Mouse (Mus musculus) testis, adult 2 months (tissue): ENCODE results near the gene Gm6583. TPM values are rescaled to one million over a fixed set of nuclear protein-coding genes. Genes with fewer than 3 reads are reported as not detected.
"Not testable (repeated sequence)": the region's sequence is repeated elsewhere in the genome, so short reads cannot be mapped to it uniquely, and the experiment has no call there.

Experiments used
- H3K27ac ChIP-seq: fragments of 200-500 bp; 2 replicates; pipeline ENCODE4 v1.5.1; 2012; ENCODE audit warnings: low read depth, low read length; ENCODE audit not compliant: control insufficient read depth, insufficient read depth
- H3K27me3 ChIP-seq: fragments of 200-500 bp; 2 replicates; pipeline ENCODE4 v1.6.1; 2012; ENCODE audit warnings: mild to moderate bottlenecking, low read length, moderate library complexity; ENCODE audit not compliant: control insufficient read depth, insufficient read depth
- H3K36me3 ChIP-seq: fragments of 200-500 bp; 2 replicates; pipeline ENCODE4 v1.6.1; 2012; ENCODE audit warnings: mild to moderate bottlenecking, low read length; ENCODE audit not compliant: control insufficient read depth, insufficient read depth
- H3K4me1 ChIP-seq: fragments of 200-500 bp; 2 replicates; pipeline ENCODE4 v1.6.1; 2012; ENCODE audit warnings: low read length; ENCODE audit not compliant: control insufficient read depth, insufficient read depth
- H3K4me3 ChIP-seq: fragments of 200-500 bp; 2 replicates; pipeline ENCODE4 v1.5.1; 2012; ENCODE audit warnings: low read depth, mild to moderate bottlenecking, low read length, moderate library complexity, mixed read lengths; ENCODE audit not compliant: control insufficient read depth
- CTCF ChIP-seq: fragments of 200-500 bp; IDR thresholded peaks from 2 replicates; pipeline ENCODE4 v1.5.1; 2012; ENCODE audit warnings: low read depth, mild to moderate bottlenecking, inconsistent platforms, low read length, moderate library complexity; ENCODE audit not compliant: control insufficient read depth, insufficient read depth, insufficient replicate concordance
- POLR2A ChIP-seq: fragments of 200-500 bp; IDR thresholded peaks from 2 replicates; pipeline ENCODE4 v1.6.1; 2012; ENCODE audit warnings: low read depth, mild to moderate bottlenecking, inconsistent platforms, low read length, moderate library complexity; ENCODE audit not compliant: control insufficient read depth
- polyA plus RNA-seq: library from polyadenylated mRNA; depleted of rRNA; stranded (reverse); fragments of >200 nt; gene quantifications from 2 replicates; pipeline ENCODE4 v1.2.3, GENCODE M21; 2012; rRNA removed

Gene Gm6583
- polyA plus RNA-seq, 1 experiment = 3.3 TPM

DNA sequence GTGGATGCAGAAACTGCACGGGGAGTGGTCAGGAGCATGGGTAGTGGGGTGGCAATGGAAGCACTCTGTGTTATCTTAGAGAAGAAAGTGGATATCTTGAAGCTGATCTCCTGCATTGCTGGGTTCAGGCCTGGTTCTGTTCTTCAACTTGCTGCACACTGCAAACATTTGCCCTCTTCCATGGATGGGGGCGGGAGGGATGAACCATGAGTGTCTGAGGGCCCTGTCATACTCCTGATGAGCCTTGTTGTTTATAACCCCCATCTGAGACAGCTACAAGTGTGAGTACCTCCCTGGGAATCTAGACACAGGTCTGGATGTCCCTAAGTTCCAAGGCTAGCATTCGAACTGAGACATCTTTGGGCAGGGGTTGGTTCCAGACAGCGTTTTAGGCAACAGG lies 34.5 kb downstream of the Gm6583 start:
- H3K4me3 ChIP-seq = no peak overlapping the region
- no peaks in the 10 kb centered on the region for H3K36me3 ChIP-seq
- no peak overlapping the region for H3K27ac ChIP-seq
- H3K4me1 ChIP-seq = peaks cover 10% of the 10 kb centered on the region
- TF ChIP-seq CTCF = no peak
- TF ChIP-seq POLR2A = no peak
- H3K27me3 ChIP-seq = no peaks in the 10 kb centered on the region

DNA sequence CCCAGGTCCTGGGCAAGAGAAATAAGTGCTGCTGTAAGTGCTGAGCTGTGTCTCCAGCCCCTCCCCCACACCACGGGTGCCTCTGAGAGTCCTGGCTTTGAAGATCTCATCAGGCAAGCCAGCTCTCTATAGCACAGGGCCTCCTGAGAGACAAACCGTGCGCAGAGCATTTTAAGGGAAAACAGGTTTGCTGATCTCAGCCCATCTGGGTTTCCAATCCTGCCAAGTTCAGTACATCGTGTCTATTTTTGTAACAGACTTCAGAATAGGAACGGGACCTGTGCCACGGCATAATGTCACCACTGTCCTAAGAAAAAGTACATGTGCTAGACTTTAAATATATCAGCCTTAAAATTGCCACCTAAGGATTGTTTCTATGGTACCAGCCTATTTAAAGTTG lies 34.9 kb downstream of the Gm6583 start:
- H3K27me3 ChIP-seq = no peaks in the 10 kb centered on the region
- peaks cover 10% of the 10 kb centered on the region for H3K4me1 ChIP-seq
- H3K27ac ChIP-seq = no peak overlapping the region
- no peak overlapping the region for H3K4me3 ChIP-seq
- TF ChIP-seq POLR2A = no peak
- TF ChIP-seq CTCF = no peak
- H3K36me3 ChIP-seq = no peaks in the 10 kb centered on the region

DNA sequence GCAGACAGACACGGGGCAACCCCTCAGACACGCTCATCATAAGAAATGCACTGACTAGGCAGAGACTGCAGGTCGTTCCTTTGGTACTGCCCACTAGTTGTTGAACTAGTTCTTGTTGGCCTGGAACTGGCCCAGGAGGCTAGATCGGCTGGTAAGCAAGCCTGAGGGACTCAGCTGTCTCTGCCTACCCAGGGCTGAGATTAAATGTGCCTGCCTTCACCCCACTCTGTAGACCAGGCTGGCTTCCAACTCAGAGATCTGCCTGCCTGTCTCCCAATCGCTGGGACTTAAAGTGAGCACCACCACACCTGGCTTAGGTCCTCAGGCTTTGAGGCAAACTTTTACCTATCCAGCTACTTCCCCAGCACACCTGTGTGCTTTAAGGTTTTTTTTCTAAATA lies 35.5 kb downstream of the Gm6583 start:
- no peaks in the 10 kb centered on the region for H3K36me3 ChIP-seq
- no peak overlapping the region for H3K27ac ChIP-seq
- H3K4me1 ChIP-seq = peaks cover 10% of the 10 kb centered on the region
- no peak overlapping the region for H3K4me3 ChIP-seq
- H3K27me3 ChIP-seq = no peaks in the 10 kb centered on the region
- TF ChIP-seq POLR2A (no peak), CTCF (no peak)

DNA sequence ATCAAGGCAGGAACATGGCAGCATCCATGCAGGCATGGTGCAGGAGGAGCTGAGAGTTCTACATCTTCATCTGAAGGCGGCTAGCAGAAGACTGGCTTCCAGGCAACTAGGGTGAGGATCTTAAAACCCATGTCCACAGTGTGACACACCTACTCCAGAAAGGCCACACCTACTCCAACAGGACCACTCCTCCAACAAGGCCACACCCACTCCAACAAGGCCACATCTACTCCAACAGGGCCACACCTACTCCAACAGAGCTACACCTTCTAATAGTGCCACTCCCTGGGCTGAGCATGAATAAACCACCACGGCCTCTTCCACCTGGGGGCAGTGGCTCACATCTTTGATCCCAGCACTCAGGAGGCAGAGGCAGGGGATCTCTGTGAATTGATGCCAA lies 36.5 kb downstream of the Gm6583 start:
- H3K4me1 ChIP-seq, H3K4me3 ChIP-seq, H3K36me3 ChIP-seq, H3K27me3 ChIP-seq, H3K27ac ChIP-seq: not testable (repeated sequence)

DNA sequence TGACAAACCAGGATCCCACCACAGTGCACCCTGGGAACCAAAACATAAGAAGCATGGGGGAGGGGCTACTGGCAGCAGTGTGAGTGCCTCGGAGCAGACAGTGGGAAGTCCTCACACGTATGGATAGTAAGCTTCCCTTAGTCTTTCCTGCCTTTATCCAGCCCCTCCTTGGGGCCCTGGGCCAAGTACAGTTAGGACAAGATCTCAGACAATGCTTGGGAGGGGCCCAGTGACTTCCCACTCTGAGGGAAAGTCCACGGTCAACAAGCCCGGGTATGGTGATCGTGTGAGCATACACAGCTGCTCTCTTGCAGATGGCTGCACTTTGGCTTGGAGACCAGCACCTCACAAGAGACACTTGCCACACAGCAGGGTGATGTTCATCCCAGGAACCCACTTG lies 38.5 kb downstream of the Gm6583 start:
- no peak overlapping the region for H3K27ac ChIP-seq
- H3K4me3 ChIP-seq = no peak overlapping the region
- no peaks in the 10 kb centered on the region for H3K4me1 ChIP-seq
- no peaks in the 10 kb centered on the region for H3K27me3 ChIP-seq
- H3K36me3 ChIP-seq = no peaks in the 10 kb centered on the region
- no peak for TF ChIP-seq POLR2A
- no peak for TF ChIP-seq CTCF

DNA sequence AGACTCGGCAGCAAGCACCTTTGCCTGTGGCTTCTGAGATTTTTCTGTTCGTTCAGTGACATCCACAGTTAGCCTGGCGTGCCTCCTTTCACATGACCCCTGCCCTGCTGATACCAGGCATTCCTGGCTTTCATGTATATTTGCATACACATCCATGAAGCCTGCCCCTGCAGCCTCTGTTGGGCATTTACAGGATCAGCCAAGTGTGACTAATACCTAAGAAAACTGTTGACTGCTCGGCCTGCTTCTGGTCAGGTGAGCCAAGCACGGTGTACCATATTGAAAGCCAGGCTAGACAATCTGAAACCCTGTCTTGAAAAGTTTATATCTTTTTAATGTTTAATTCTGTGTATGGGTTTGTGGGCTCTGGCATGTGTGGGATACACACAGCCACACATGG lies 39.4 kb downstream of the Gm6583 start:
- H3K4me1 ChIP-seq = no peaks in the 10 kb centered on the region
- H3K27me3 ChIP-seq = no peaks in the 10 kb centered on the region
- no peaks in the 10 kb centered on the region for H3K36me3 ChIP-seq
- TF ChIP-seq CTCF = no peak
- TF ChIP-seq POLR2A = no peak
- H3K4me3 ChIP-seq = no peak overlapping the region
- H3K27ac ChIP-seq = no peak overlapping the region

DNA sequence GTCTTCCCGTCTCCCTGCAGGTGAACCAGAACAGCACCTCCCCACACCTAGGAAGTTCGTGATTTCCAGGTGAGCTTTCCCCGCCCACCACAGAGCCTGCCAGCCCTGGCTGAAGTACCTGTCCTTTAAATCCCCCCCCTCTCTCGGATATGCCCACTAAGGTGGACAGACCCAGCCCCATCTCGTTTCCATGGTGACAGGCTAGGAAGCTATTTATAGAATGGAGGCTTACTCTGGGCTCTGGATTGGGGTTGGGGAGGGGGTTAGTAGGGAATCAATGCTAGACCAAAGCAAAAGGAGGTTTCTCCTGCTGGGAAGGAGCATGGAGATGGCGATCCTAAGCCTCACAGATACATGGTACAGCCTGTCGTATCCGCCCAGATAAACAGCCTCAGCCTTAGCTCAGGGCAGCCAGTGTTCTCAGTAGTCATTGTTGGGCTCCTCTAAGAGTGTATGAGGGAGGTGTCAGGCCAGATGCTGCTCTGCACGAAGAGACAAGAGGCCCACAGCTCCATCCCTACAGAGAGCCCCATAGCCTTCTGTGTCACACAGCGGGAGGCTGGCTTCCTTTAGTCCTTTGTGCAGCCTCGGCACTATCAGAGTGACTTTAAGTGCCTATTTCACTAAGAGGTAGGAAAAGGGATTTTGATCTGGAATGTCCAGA lies 42.5 kb downstream of the Gm6583 start:
- H3K27me3 ChIP-seq = no peaks in the 10 kb centered on the region
- H3K27ac ChIP-seq = no peak overlapping the region
- H3K4me1 ChIP-seq = no peaks in the 10 kb centered on the region
- no peak overlapping the region for H3K4me3 ChIP-seq
- no peaks in the 10 kb centered on the region for H3K36me3 ChIP-seq
- no peak for TF ChIP-seq POLR2A
- no peak for TF ChIP-seq CTCF

DNA sequence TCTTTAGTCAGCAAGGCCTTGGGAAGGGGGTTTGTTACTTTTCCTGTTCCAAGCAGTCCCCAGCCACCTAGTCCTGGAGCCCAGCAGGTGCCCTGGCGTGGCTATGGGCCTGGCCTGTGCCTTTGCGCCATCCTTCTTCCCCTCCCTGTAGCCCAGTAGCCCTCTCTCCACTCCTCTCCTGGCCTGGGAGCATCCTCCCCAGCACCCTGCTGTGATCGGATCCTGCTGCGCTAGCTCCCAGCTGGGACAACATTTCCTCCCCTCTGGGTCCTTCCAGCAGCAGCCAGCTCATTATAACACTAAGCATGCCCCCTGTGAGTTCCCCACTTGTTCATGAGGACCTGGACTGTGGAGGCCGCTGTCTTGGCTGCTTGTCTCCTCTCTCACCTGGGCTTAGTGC lies 50.0 kb downstream of the Gm6583 start:
- Histone ChIP-seq H3K36me3 (no peaks in the 10 kb centered on the region), H3K27ac (no peak overlapping the region), H3K4me1 (no peaks in the 10 kb centered on the region), H3K4me3 (no peak overlapping the region), H3K27me3 (no peaks in the 10 kb centered on the region)
- TF ChIP-seq POLR2A (no peak), CTCF (no peak)

Other genes with a start within 250 kb of the Gm6583 start
- gene Cryba4, start 103.5 kb downstream of the Gm6583 start, polyA plus RNA-seq = 0.61 and 5.2 TPM in 2 replicates
- gene Crybb1, start 100.2 kb downstream of the Gm6583 start, polyA plus RNA-seq = 0.28 and 0.41 TPM in 2 replicates
- gene Tpst2, start 79.3 kb downstream of the Gm6583 start, polyA plus RNA-seq = 6.6 and 8.3 TPM in 2 replicates
- 31.6 and 33.1 TPM in 2 replicates for gene Tfip11, start 29.7 kb downstream of the Gm6583 start, polyA plus RNA-seq
- gene Srrd, start 13.0 kb downstream of the Gm6583 start, polyA plus RNA-seq = 107 and 118 TPM in 2 replicates
- gene Hps4, start 12.9 kb downstream of the Gm6583 start, polyA plus RNA-seq = 64.6 and 73.8 TPM in 2 replicates
- gene Asphd2, start 38.8 kb upstream of the Gm6583 start, polyA plus RNA-seq = 0.66 and 0.84 TPM in 2 replicates
- gene Gm6588, start 93.4 kb upstream of the Gm6583 start, polyA plus RNA-seq = 22.5 and 24.5 TPM in 2 replicates
- gene Sez6l, start 221.2 kb upstream of the Gm6583 start, polyA plus RNA-seq = 6.9 and 7.8 TPM in 2 replicates